Mouse (Mus musculus) small intestine, adult 2 months (tissue): ENCODE results near the gene Hist3h2ba. TPM values are rescaled to one million over a fixed set of nuclear protein-coding genes. Genes with fewer than 3 reads are reported as not detected.
"Not testable (repeated sequence)": the region's sequence is repeated elsewhere in the genome, so short reads cannot be mapped to it uniquely, and the experiment has no call there.

Experiments
- H3K27ac ChIP-seq: fragments of 200-500 bp; 2 replicates; pipeline ENCODE4 v1.5.1; 2012; ENCODE audit warnings: low read depth, low read length, control low read depth, inconsistent platforms; ENCODE audit not compliant: insufficient read depth
- H3K27me3 ChIP-seq: fragments of 200-500 bp; 2 replicates; pipeline ENCODE4 v1.6.1; 2012; ENCODE audit warnings: mild to moderate bottlenecking, moderate library complexity, low read length, inconsistent platforms; ENCODE audit not compliant: control insufficient read depth, insufficient read depth
- H3K36me3 ChIP-seq: fragments of 200-500 bp; 2 replicates; pipeline ENCODE4 v1.6.1; 2012; ENCODE audit warnings: mild to moderate bottlenecking, low read length, control low read depth, inconsistent platforms; ENCODE audit not compliant: control insufficient read depth, insufficient read depth
- H3K4me1 ChIP-seq: fragments of 200-500 bp; 2 replicates; pipeline ENCODE4 v1.6.1; 2012; ENCODE audit warnings: low read length, inconsistent platforms, mixed read lengths; ENCODE audit not compliant: control insufficient read depth, insufficient read depth, insufficient read length
- H3K4me3 ChIP-seq: fragments of 200-500 bp; 2 replicates; pipeline ENCODE4 v1.5.1; 2012; ENCODE audit warnings: low read depth, mild to moderate bottlenecking, control low read depth, inconsistent platforms, low read length, moderate library complexity
- CTCF ChIP-seq: fragments of 200-500 bp; IDR thresholded peaks from 2 replicates; pipeline ENCODE4 v1.5.1; 2012; ENCODE audit warnings: low read depth, mild to moderate bottlenecking, control low read depth, inconsistent platforms, low read length, moderate library complexity, mixed read lengths; ENCODE audit not compliant: insufficient replicate concordance, insufficient read length; ENCODE audit errors: extremely low read depth
- POLR2A ChIP-seq: fragments of 200-500 bp; IDR thresholded peaks from 2 replicates; pipeline ENCODE4 v1.6.1; 2012; ENCODE audit warnings: low read depth, mild to moderate bottlenecking, control low read depth, inconsistent platforms, low read length, moderate library complexity
- WGBS: fragments of 180-500 bp; shearing (Covaris S2); methylation state at CpG from one replicate; pipeline ENCODE4 v1.1.7; 2018; 5-methylcytosine and 5-hydroxymethylcytosine counted together
- polyA plus RNA-seq: library from polyadenylated mRNA; depleted of rRNA; stranded (reverse); fragments of >200 nt; gene quantifications from 2 replicates; pipeline ENCODE4 v1.2.3, GENCODE M21; 2012

Gene Hist3h2ba
- polyA plus RNA-seq, 1 experiment, result 3.8 TPM

DNA sequence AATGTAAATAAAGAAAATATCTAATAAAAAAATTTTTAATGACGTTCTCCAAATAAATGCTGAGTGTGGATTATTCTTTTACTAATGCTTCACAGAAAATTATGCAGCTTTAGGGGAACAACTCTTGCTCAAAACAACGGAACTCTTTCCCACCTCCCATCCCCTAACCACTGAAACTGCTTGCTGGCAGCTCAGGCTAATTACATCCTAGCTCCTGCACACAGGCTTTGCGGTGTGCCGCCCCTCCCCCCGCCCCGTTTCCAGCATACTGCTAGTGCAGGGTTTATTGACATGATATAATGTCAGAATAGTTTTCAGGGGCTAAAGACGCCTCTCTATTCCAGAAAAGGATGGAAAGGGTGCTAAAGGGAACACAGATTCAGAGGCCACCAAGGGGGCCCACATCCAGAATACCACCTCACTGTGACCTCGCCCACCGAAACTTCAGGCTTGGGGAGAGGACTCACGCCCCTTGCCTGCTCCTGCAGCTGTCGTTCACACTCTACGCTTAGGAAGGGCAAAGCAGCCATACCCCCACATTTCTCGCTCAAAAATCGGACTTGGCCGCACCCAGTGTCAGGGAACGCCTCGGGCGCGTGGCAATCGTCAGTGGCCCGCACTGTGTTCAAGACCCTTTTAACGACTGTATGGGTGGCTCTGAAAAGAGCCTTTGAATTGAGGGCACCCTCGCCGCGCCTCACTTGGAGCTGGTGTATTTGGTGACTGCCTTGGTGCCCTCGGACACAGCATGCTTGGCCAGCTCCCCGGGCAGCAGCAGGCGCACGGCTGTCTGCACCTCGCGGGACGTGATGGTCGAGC, 4.8 kb downstream of the Hist3h2ba start:
- no peak for TF ChIP-seq POLR2A
- no peak for TF ChIP-seq CTCF

DNA sequence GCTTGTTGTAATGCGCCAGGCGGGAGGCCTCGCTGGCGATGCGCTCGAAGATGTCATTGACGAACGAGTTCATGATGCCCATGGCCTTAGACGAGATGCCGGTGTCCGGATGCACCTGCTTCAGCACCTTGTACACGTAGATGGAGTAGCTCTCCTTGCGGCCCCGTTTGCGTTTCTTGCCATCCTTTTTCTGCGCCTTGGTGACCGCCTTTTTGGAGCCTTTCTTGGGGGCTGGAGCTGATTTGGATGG, 5.4 kb downstream of the Hist3h2ba start:
- Histone ChIP-seq H3K27ac (peak overlapping the region; percentile 67), H3K4me3 (peak overlapping the region; percentile 71), H3K27me3 (peaks cover 12% of the 10 kb centered on the region)
- not testable (repeated sequence) for H3K4me1 ChIP-seq, H3K36me3 ChIP-seq
- under 1% methylated on average over 17 of the region's 17 CpGs for WGBS

More for the DNA sequence above, 4.8 kb downstream of the Hist3h2ba start:
- peaks cover 2% of the 10 kb centered on the region; the same call in 1 of the 2 replicates for H3K36me3 ChIP-seq
- H3K4me1 ChIP-seq, result peaks cover 9% of the 10 kb centered on the region
- H3K4me3 ChIP-seq, result peak overlapping the region; percentile 71
- 2% methylated on average over 33 of the region's 33 CpGs for WGBS
- peak overlapping the region; percentile 67 for H3K27ac ChIP-seq
- peaks cover 12% of the 10 kb centered on the region for H3K27me3 ChIP-seq

GRCm38 (mm10) chr11:58954420-58955142, 5.9 kb downstream of the Hist3h2ba start, which contains the start of the genes Hist3h2a and Trim17:
Hist3h2a (plus strand) TSS chr11:58954685.
Trim17 (plus strand) TSS chr11:58954685.
- peaks cover 7% of the 10 kb centered on the region for H3K27me3 ChIP-seq
- peak within 1 kb of the TSS; percentile 100 for H3K27ac ChIP-seq
- peak within 1 kb of the TSS; percentile 93 for H3K4me3 ChIP-seq
- TF ChIP-seq CTCF, result peak; percentile 47; the same call in 1 of the 2 replicates
- TF ChIP-seq POLR2A, result peak; percentile 82
- H3K36me3 ChIP-seq, result peaks cover 2% of the 10 kb centered on the region; the same call in 1 of the 2 replicates
- under 1% methylated on average over 49 of the region's 49 CpGs for WGBS
- H3K4me1 ChIP-seq, result peaks cover 7% of the 10 kb centered on the region

- Histone ChIP-seq H3K27me3 (0 out of 2 replicates have a peak, but pooled peaks cover under 1% of the 10 kb centered on the region), H3K27ac (peak overlapping the region; percentile 100), H3K4me1 (peaks cover 7% of the 10 kb centered on the region), H3K36me3 (peaks cover 2% of the 10 kb centered on the region; the same call in 1 of the 2 replicates), H3K4me3 (peak overlapping the region; percentile 93)
- under 1% methylated on average over 20 of the region's 20 CpGs for WGBS
- TF ChIP-seq POLR2A (no peak), CTCF (0 out of 2 replicates have a peak, but pooled peaks have one; percentile 32)
These were observed 6.6 kb downstream of the Hist3h2ba start for GRCm38 (mm10) chr11:58955143-58955867.

GRCm38 (mm10) chr11:58955868-58956257, 7.1 kb downstream of the Hist3h2ba start:
- no peak overlapping the region for H3K27ac ChIP-seq
- TF ChIP-seq CTCF, result no peak
- TF ChIP-seq POLR2A, result no peak
- H3K4me1 ChIP-seq, result peaks cover 7% of the 10 kb centered on the region
- peaks cover 2% of the 10 kb centered on the region; the same call in 1 of the 2 replicates for H3K36me3 ChIP-seq
- H3K27me3 ChIP-seq, result no peaks in the 10 kb centered on the region
- WGBS, result 12% methylated on average over 8 of the region's 8 CpGs
- no peak overlapping the region for H3K4me3 ChIP-seq

DNA sequence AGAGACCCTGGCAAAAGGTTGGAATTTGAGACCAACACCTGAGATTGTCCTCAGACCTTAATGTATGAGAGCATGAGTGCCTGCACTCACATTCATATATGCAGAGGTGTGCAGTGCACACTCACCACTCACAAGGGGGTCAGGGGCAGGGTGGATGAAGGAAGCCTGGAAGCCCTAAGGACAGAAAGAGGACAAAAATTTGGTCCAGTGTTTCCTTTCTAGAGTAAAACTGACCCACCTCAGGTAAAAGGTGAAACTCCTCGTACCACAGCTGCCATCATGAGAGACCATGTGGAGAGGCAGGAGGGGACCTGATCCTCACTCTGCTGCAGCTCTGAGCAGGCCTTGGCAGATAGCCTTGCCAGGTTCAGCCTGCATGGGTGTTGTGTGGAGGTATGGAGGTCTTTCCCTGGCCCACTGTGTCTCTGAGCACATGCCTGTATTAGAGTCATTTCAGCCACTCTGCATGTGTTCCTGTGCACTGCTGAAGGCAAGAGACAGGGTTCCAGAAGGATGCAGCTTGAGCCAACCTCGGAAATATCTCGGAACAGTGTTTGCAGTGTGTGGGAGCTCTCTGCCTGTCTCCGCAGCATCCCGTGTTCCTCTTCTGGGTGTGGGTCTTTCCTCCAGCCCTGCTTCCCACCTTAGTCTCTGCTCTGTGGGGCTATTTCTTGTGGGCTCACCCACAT, 8.7 kb downstream of the Hist3h2ba start:
- Histone ChIP-seq H3K4me1 (peaks cover 7% of the 10 kb centered on the region), H3K27me3 (no peaks in the 10 kb centered on the region), H3K36me3 (peaks cover 2% of the 10 kb centered on the region; the same call in 1 of the 2 replicates), H3K4me3 (no peak overlapping the region), H3K27ac (no peak overlapping the region)
- 88% methylated on average over 5 of the region's 5 CpGs for WGBS
- TF ChIP-seq POLR2A (no peak), CTCF (no peak)
